Mouse (Mus musculus): Measurements from ENCODE around the gene Susd1. TPM values are rescaled to one million over a fixed set of nuclear protein-coding genes. Genes with fewer than 3 reads are reported as not detected.

The Susd1 gene
- polyA plus RNA-seq, 1 experiment from 2014 or later: 3.6 TPM

- 87% methylated on average over 8 of the region's 8 CpGs for WGBS
- H3K4me3 ChIP-seq (ENCODE audit: control insufficient read depth in 1 of 2, insufficient read depth in 1 of 2, low read depth in 1 of 2, low read length in 2 of 2): no peak overlapping the region
- no peak for ATAC-seq (ENCODE audit: insufficient number of reproducible peaks, insufficient read depth, low FRiP score, low read depth)
- H3K4me1 ChIP-seq (ENCODE audit: control insufficient read depth in 2 of 2, insufficient read depth in 2 of 2, low read length in 2 of 2): peaks cover 15 to 20% of the 10 kb centered on the region in 2 experiments
- no peak overlapping the region for H3K27ac ChIP-seq (replicated peaks in 1 of 2; ENCODE audit: control insufficient read depth in 1 of 2, insufficient read depth in 1 of 2, low read depth in 2 of 2, low read length in 2 of 2)
- H3K36me3 ChIP-seq (ENCODE audit: control insufficient read depth, insufficient read depth, low read length): no peaks in the 10 kb centered on the region
- no peak overlapping the region for H3K4me2 ChIP-seq (ENCODE audit: low read length)
- H3K9me3 ChIP-seq (ENCODE audit: control insufficient read depth, low read length): no peaks in the 10 kb centered on the region
- H3K9ac ChIP-seq (ENCODE audit: low read length): no peak overlapping the region
- H3K27me3 ChIP-seq (ENCODE audit: control insufficient read depth, insufficient read depth, low read length): no peaks in the 10 kb centered on the region
These were observed 99.4 kb downstream of the Susd1 start for GRCm38 (mm10) chr4:59338896-59339535.

GRCm38 (mm10) chr4:59337533-59337885 is 100.9 kb downstream of the Susd1 start:
- Histone ChIP-seq H3K4me1 (ENCODE audit: control insufficient read depth in 2 of 2, insufficient read depth in 2 of 2, low read length in 2 of 2) (peaks cover 15 to 20% of the 10 kb centered on the region in 2 experiments), H3K27me3 (ENCODE audit: control insufficient read depth, insufficient read depth, low read length) (no peaks in the 10 kb centered on the region), H3K36me3 (ENCODE audit: control insufficient read depth, insufficient read depth, low read length) (no peaks in the 10 kb centered on the region), H3K27ac (replicated peaks in 1 of 2; ENCODE audit: control insufficient read depth in 1 of 2, insufficient read depth in 1 of 2, low read depth in 2 of 2, low read length in 2 of 2) (no peak overlapping the region), H3K4me3 (ENCODE audit: control insufficient read depth in 1 of 2, insufficient read depth in 1 of 2, low read depth in 1 of 2, low read length in 2 of 2) (no peak overlapping the region), H3K4me2 (ENCODE audit: low read length) (no peak overlapping the region), H3K9ac (ENCODE audit: low read length) (no peak overlapping the region), H3K9me3 (ENCODE audit: control insufficient read depth, low read length) (no peaks in the 10 kb centered on the region)
- WGBS: 91% methylated on average over 6 of the region's 6 CpGs
- no peak for ATAC-seq (ENCODE audit: insufficient number of reproducible peaks, insufficient read depth, low FRiP score, low read depth)

GRCm38 (mm10) chr4:59336846-59337532 is 101.4 kb downstream of the Susd1 start:
- peak overlapping the region; percentile 72 to 78 for H3K27ac ChIP-seq (replicated peaks in 1 of 2; ENCODE audit: control insufficient read depth in 1 of 2, insufficient read depth in 1 of 2, low read depth in 2 of 2, low read length in 2 of 2)
- no peaks in the 10 kb centered on the region for H3K9me3 ChIP-seq (ENCODE audit: control insufficient read depth, low read length)
- peaks cover 16 to 26% of the 10 kb centered on the region in 2 experiments for H3K4me1 ChIP-seq (ENCODE audit: control insufficient read depth in 2 of 2, insufficient read depth in 2 of 2, low read length in 2 of 2)
- ATAC-seq (ENCODE audit: insufficient number of reproducible peaks, insufficient read depth, low FRiP score, low read depth): no peak
- no peak overlapping the region for H3K4me2 ChIP-seq (ENCODE audit: low read length)
- H3K9ac ChIP-seq (ENCODE audit: low read length): peak overlapping the region; percentile 46
- WGBS: 89% methylated on average over 11 of the region's 11 CpGs
- H3K27me3 ChIP-seq (ENCODE audit: control insufficient read depth, insufficient read depth, low read length): no peaks in the 10 kb centered on the region
- H3K36me3 ChIP-seq (ENCODE audit: control insufficient read depth, insufficient read depth, low read length): no peaks in the 10 kb centered on the region
- no peak overlapping the region for H3K4me3 ChIP-seq (ENCODE audit: control insufficient read depth in 1 of 2, insufficient read depth in 1 of 2, low read depth in 1 of 2, low read length in 2 of 2)

DNA sequence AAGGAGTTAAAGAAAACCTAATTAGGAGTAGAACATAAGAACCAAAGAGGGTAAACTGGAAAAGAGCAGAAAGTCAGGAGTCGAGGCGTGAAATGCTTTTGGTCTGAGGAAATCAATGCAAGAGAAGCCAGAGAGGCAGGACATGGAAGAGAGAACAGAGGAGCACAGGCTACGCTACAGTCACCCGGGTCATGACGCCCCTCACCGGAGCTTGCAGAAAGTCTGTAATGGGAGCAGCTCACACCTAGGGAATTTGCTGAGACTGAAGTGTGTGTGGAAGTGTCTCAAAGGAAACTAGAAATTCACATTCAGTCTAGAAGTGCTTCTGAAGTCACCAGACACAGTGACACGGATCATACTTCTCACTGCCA is 102.0 kb downstream of the Susd1 start:
- 0 out of 2 replicates have a peak overlapping the region, but pooled peaks have one; percentile 29 for H3K4me2 ChIP-seq (ENCODE audit: low read length)
- ATAC-seq (ENCODE audit: insufficient number of reproducible peaks, insufficient read depth, low FRiP score, low read depth): no peak
- H3K4me1 ChIP-seq (ENCODE audit: control insufficient read depth in 2 of 2, insufficient read depth in 2 of 2, low read length in 2 of 2): peaks cover 20 to 31% of the 10 kb centered on the region in 2 experiments
- 55% methylated on average over 7 of the region's 7 CpGs for WGBS
- no peak overlapping the region for H3K4me3 ChIP-seq (ENCODE audit: control insufficient read depth in 1 of 2, insufficient read depth in 1 of 2, low read depth in 1 of 2, low read length in 2 of 2)
- H3K9ac ChIP-seq (ENCODE audit: low read length): peak overlapping the region; percentile 46
- H3K36me3 ChIP-seq (ENCODE audit: control insufficient read depth, insufficient read depth, low read length): no peaks in the 10 kb centered on the region
- H3K9me3 ChIP-seq (ENCODE audit: control insufficient read depth, low read length): no peaks in the 10 kb centered on the region
- peak overlapping the region; percentile 72 to 78 for H3K27ac ChIP-seq (replicated peaks in 1 of 2; ENCODE audit: control insufficient read depth in 1 of 2, insufficient read depth in 1 of 2, low read depth in 2 of 2, low read length in 2 of 2)
- no peaks in the 10 kb centered on the region for H3K27me3 ChIP-seq (ENCODE audit: control insufficient read depth, insufficient read depth, low read length)

GRCm38 (mm10) chr4:59335616-59336438 is 102.6 kb downstream of the Susd1 start:
- peak overlapping the region; percentile 46; the same call in 1 of the 2 replicates for H3K9ac ChIP-seq (ENCODE audit: low read length)
- no peak overlapping the region for H3K4me3 ChIP-seq (ENCODE audit: control insufficient read depth in 1 of 2, insufficient read depth in 1 of 2, low read depth in 1 of 2, low read length in 2 of 2)
- WGBS: 38% methylated on average over 9 of the region's 9 CpGs
- H3K9me3 ChIP-seq (ENCODE audit: control insufficient read depth, low read length): no peaks in the 10 kb centered on the region
- peak overlapping the region; percentile 72 to 78 for H3K27ac ChIP-seq (replicated peaks in 1 of 2; ENCODE audit: control insufficient read depth in 1 of 2, insufficient read depth in 1 of 2, low read depth in 2 of 2, low read length in 2 of 2)
- H3K4me1 ChIP-seq (ENCODE audit: control insufficient read depth in 2 of 2, insufficient read depth in 2 of 2, low read length in 2 of 2): peaks cover 26 to 37% of the 10 kb centered on the region in 2 experiments
- no peaks in the 10 kb centered on the region for H3K27me3 ChIP-seq (ENCODE audit: control insufficient read depth, insufficient read depth, low read length)
- no peaks in the 10 kb centered on the region for H3K36me3 ChIP-seq (ENCODE audit: control insufficient read depth, insufficient read depth, low read length)
- ATAC-seq (ENCODE audit: insufficient number of reproducible peaks, insufficient read depth, low FRiP score, low read depth): peak; percentile 78
- 0 out of 2 replicates have a peak overlapping the region, but pooled peaks have one; percentile 29 for H3K4me2 ChIP-seq (ENCODE audit: low read length)

- H3K27me3 ChIP-seq (ENCODE audit: control insufficient read depth, insufficient read depth, low read length): no peaks in the 10 kb centered on the region
- no peak for ATAC-seq (ENCODE audit: insufficient number of reproducible peaks, insufficient read depth, low FRiP score, low read depth)
- H3K9me3 ChIP-seq (ENCODE audit: control insufficient read depth, low read length): no peaks in the 10 kb centered on the region
- peaks cover 27 to 40% of the 10 kb centered on the region in 2 experiments for H3K4me1 ChIP-seq (ENCODE audit: control insufficient read depth in 2 of 2, insufficient read depth in 2 of 2, low read length in 2 of 2)
- no peaks in the 10 kb centered on the region for H3K36me3 ChIP-seq (ENCODE audit: control insufficient read depth, insufficient read depth, low read length)
- no peak overlapping the region for H3K9ac ChIP-seq (ENCODE audit: low read length)
- no peak overlapping the region for H3K4me3 ChIP-seq (ENCODE audit: control insufficient read depth in 1 of 2, insufficient read depth in 1 of 2, low read depth in 1 of 2, low read length in 2 of 2)
- H3K27ac ChIP-seq (replicated peaks in 1 of 2; ENCODE audit: control insufficient read depth in 1 of 2, insufficient read depth in 1 of 2, low read depth in 2 of 2, low read length in 2 of 2): no peak overlapping the region
- no peak overlapping the region for H3K4me2 ChIP-seq (ENCODE audit: low read length)
- 82% methylated on average over 7 of the region's 7 CpGs for WGBS
These were observed 103.3 kb downstream of the Susd1 start for GRCm38 (mm10) chr4:59335101-59335500.

- Histone ChIP-seq H3K4me3 (ENCODE audit: control insufficient read depth in 1 of 2, insufficient read depth in 1 of 2, low read depth in 1 of 2, low read length in 2 of 2) (no peak overlapping the region), H3K27ac (replicated peaks in 1 of 2; ENCODE audit: control insufficient read depth in 1 of 2, insufficient read depth in 1 of 2, low read depth in 2 of 2, low read length in 2 of 2) (no peak overlapping the region), H3K27me3 (ENCODE audit: control insufficient read depth, insufficient read depth, low read length) (no peaks in the 10 kb centered on the region), H3K4me2 (ENCODE audit: low read length) (no peak overlapping the region), H3K36me3 (ENCODE audit: control insufficient read depth, insufficient read depth, low read length) (no peaks in the 10 kb centered on the region), H3K4me1 (ENCODE audit: control insufficient read depth in 2 of 2, insufficient read depth in 2 of 2, low read length in 2 of 2) (peaks cover 31 to 45% of the 10 kb centered on the region in 2 experiments), H3K9ac (ENCODE audit: low read length) (no peak overlapping the region), H3K9me3 (ENCODE audit: control insufficient read depth, low read length) (no peaks in the 10 kb centered on the region)
- WGBS: 96% methylated on average over 4 of the region's 4 CpGs
- ATAC-seq (ENCODE audit: insufficient number of reproducible peaks, insufficient read depth, low FRiP score, low read depth): no peak
These were observed 104.2 kb downstream of the Susd1 start for GRCm38 (mm10) chr4:59334236-59334635.

All from heart, embryonic 14.5 days (tissue).